Mouse (Mus musculus) T-helper 17 cell (primary cell): ENCODE measurements around the gene Tns3.

Source experiments
- in situ Hi-C, 2 experiments: fragments of 300-600 bp; cut with MboI, MseI; formaldehyde crosslinking; loops; 1 replicate in 1 of 2; 2 replicates in 1 of 2; pipeline ENCODE4 v1.15.1; 2025; ENCODE audit warnings: high pct_unique_total_duplicates in 2 of 2

The Tns3 gene

GRCm38 (mm10) chr11:8664393-8664743, at the start of gene Tns3:
Tns3 (minus strand) TSS chr11:8664535.
- in situ Hi-C loops, result no loop called here

GRCm38 (mm10) chr11:8706246-8707041, 42.1 kb upstream of the Tns3 start:
- in situ Hi-C loops, result loop anchor here in 1 of 2 experiments (25.0 kb wide), 1 partner anchor 1269 kb away; no protein-coding TSS in a partner anchor

GRCm38 (mm10) chr11:8705156-8705555, 40.8 kb upstream of the Tns3 start:
- in situ Hi-C loops, result loop anchor here in 1 of 2 experiments (25.0 kb wide), 1 partner anchor 1268 kb away; no protein-coding TSS in a partner anchor

GRCm38 (mm10) chr11:8703876-8704275, 39.5 kb upstream of the Tns3 start:
- in situ Hi-C loops, result loop anchor here in 1 of 2 experiments (25.0 kb wide), 1 partner anchor 1267 kb away; no protein-coding TSS in a partner anchor

GRCm38 (mm10) chr11:8702532-8702886, 38.2 kb upstream of the Tns3 start:
- in situ Hi-C loops, result loop anchor here in 1 of 2 experiments (25.0 kb wide), 1 partner anchor 1265 kb away; no protein-coding TSS in a partner anchor

GRCm38 (mm10) chr11:8701845-8702531, 37.7 kb upstream of the Tns3 start:
- in situ Hi-C loops, result loop anchor here in 1 of 2 experiments (25.0 kb wide), 1 partner anchor 1265 kb away; no protein-coding TSS in a partner anchor

GRCm38 (mm10) chr11:8701400-8701799, 37.1 kb upstream of the Tns3 start:
- in situ Hi-C loops, result loop anchor here in 1 of 2 experiments (25.0 kb wide), 1 partner anchor 1264 kb away; no protein-coding TSS in a partner anchor

GRCm38 (mm10) chr11:8700641-8701221, 36.4 kb upstream of the Tns3 start:
- in situ Hi-C loops, result loop anchor here in 1 of 2 experiments (25.0 kb wide), 1 partner anchor 1263 kb away; no protein-coding TSS in a partner anchor

- in situ Hi-C loops, result loop anchor here in 1 of 2 experiments (25.0 kb wide), 1 partner anchor 1262 kb away; no protein-coding TSS in a partner anchor
Observed at GRCm38 (mm10) chr11:8699777-8700176, 35.4 kb upstream of the Tns3 start.

- in situ Hi-C loops, result no loop called here
Observed at GRCm38 (mm10) chr11:8697670-8698069, 33.3 kb upstream of the Tns3 start.

- in situ Hi-C loops, result no loop called here
Observed at GRCm38 (mm10) chr11:8694096-8694495, 29.8 kb upstream of the Tns3 start.

- in situ Hi-C loops, result no loop called here
Observed at GRCm38 (mm10) chr11:8692536-8693471, 28.5 kb upstream of the Tns3 start.

GRCm38 (mm10) chr11:8692162-8692535, 27.8 kb upstream of the Tns3 start:
- in situ Hi-C loops, result no loop called here

GRCm38 (mm10) chr11:8691605-8692004, 27.3 kb upstream of the Tns3 start:
- in situ Hi-C loops, result no loop called here

- in situ Hi-C loops, result no loop called here
Observed at GRCm38 (mm10) chr11:8690633-8691032, 26.3 kb upstream of the Tns3 start.

GRCm38 (mm10) chr11:8689515-8689914, 25.2 kb upstream of the Tns3 start:
- in situ Hi-C loops, result no loop called here

- in situ Hi-C loops, result no loop called here
Observed at GRCm38 (mm10) chr11:8688907-8689306, 24.6 kb upstream of the Tns3 start.

- in situ Hi-C loops, result no loop called here
Observed at GRCm38 (mm10) chr11:8686501-8686900, 22.2 kb upstream of the Tns3 start.

- in situ Hi-C loops, result no loop called here
Observed at GRCm38 (mm10) chr11:8686061-8686460, 21.7 kb upstream of the Tns3 start.

- in situ Hi-C loops, result no loop called here
Observed at GRCm38 (mm10) chr11:8685195-8685594, 20.9 kb upstream of the Tns3 start.

GRCm38 (mm10) chr11:8684262-8684661, 19.9 kb upstream of the Tns3 start:
- in situ Hi-C loops, result no loop called here
